Mouse (Mus musculus) small intestine, adult 2 months (tissue): ENCODE data around the gene Nrf1.

Experiments
- CTCF ChIP-seq: fragments of 200-500 bp; IDR thresholded peaks from 2 replicates; pipeline ENCODE4 v1.5.1; 2012; ENCODE audit warnings: low read depth, mild to moderate bottlenecking, control low read depth, inconsistent platforms, low read length, moderate library complexity, mixed read lengths; ENCODE audit not compliant: insufficient replicate concordance, insufficient read length; ENCODE audit errors: extremely low read depth
- POLR2A ChIP-seq: fragments of 200-500 bp; IDR thresholded peaks from 2 replicates; pipeline ENCODE4 v1.6.1; 2012; ENCODE audit warnings: low read depth, mild to moderate bottlenecking, control low read depth, inconsistent platforms, low read length, moderate library complexity

- no peak for TF ChIP-seq POLR2A
- no peak for TF ChIP-seq CTCF
Observed at GRCm38 (mm10) chr6:30092816-30093215, 45.0 kb downstream of the Nrf1 start.
